In the genomic region with DNA sequence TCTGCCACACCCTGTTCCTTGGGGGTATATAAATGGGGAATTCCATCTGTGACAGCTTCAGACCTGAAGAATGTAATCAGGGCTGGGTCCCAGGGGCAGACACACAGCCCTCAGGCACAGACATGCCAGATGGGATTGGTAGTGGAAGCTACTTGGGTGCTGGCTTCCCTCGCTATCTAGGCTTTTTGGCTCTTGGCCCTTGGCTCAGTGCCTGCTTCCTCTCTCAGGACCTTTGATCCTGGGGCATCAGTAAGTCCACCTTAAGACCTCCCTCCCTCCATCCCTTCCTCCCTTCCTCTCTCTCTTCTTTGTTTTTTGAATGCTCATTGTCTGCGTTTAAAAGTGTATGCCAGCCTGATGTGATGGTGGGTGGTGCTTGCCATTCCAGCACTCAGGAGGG, we compare ENCODE assay signal across 28 mouse cellular contexts. TPM values are rescaled to one million over a fixed set of nuclear protein-coding genes. Genes with fewer than 3 reads are reported as not detected.
A peak's percentile ranks its signal among the peaks of the same experiment; 100 is the strongest.
DNase-seq lines count a peak whose midpoint lies in the region; ATAC-seq lines count a peak whose summit lies in the region.
"Had no signal": no experiment of that assay in that cellular context is flagged by ENCODE, and none has a peak within 500 bp of the region (broad histone marks: within the 10 kb centered on the region; RNA-seq: fewer than 3 reads in every experiment).

No protein-coding gene starts in this region.

- WGBS in kidney, embryonic 14.5 days = 39% methylated on average over 2 of the region's 2 CpGs

- no peak overlapping the region for H3K27ac ChIP-seq in kidney, embryonic 14.5 days (ENCODE audit: low read depth, low read length)
- H3K27ac ChIP-seq: embryonic facial prominence, embryonic 12.5 days; embryonic facial prominence, embryonic 15.5 days; gastrocnemius, adult 2 months; heart, embryonic 15.5 days; hindbrain, embryonic 10.5 days; hindbrain, embryonic 14.5 days; hindbrain, postnatal 0 days had no signal

- DNase-seq in kidney, adult 18-20 months = peak; percentile 44
- peak; percentile 63 for DNase-seq in kidney, adult 9 months
- DNase-seq in kidney, postnatal 10 days = peak; percentile 45
- peak; percentile 60 to 79 for DNase-seq in kidney, postnatal 36 days
- DNase-seq in testis, postnatal 14 days (ENCODE audit: low spot score) = no peak
- DNase-seq in left cerebral cortex, adult 9 months (ENCODE audit: low spot score in 2 of 2) = no peak
- DNase-seq: adrenal gland, adult 8-10 months; adrenal gland, postnatal 36 days; cerebellum, adult 18-20 months; cerebellum, adult 9-10 months; cerebellum, postnatal 14 days; forebrain, postnatal 0 days; gastrocnemius, adult 2 months; gastrocnemius, postnatal 14 days; heart, adult 11 months; heart, postnatal 10 days; heart, postnatal 36 days had no signal

- no peaks in the 10 kb centered on the region for H3K4me1 ChIP-seq in kidney, embryonic 14.5 days (ENCODE audit: control insufficient read depth, insufficient read depth, low read length)
- H3K4me1 ChIP-seq: embryonic facial prominence, embryonic 12.5 days; embryonic facial prominence, embryonic 15.5 days; heart, embryonic 15.5 days; hindbrain, embryonic 10.5 days had no signal

- H3K9ac ChIP-seq in kidney, embryonic 14.5 days (ENCODE audit: low read depth, low read length) = no peak overlapping the region
- H3K9ac ChIP-seq: embryonic facial prominence, embryonic 12.5 days; embryonic facial prominence, embryonic 15.5 days; forebrain, postnatal 0 days; heart, embryonic 12.5 days; heart, embryonic 15.5 days; hindbrain, embryonic 14.5 days had no signal

- ATAC-seq in kidney, embryonic 14.5 days (ENCODE audit: low FRiP score, low TSS enrichment) = no peak
- ATAC-seq: CD4-positive, CD25-positive, alpha-beta regulatory T cell, adult 4 months; forebrain, embryonic 14.5 days; forebrain, postnatal 0 days; hindbrain, postnatal 0 days had no signal

- H3K4me2 ChIP-seq in kidney, embryonic 14.5 days (replicated peaks; ENCODE audit: low read depth, low read length) = no peak overlapping the region
- H3K4me2 ChIP-seq: embryonic facial prominence, embryonic 12.5 days; embryonic facial prominence, embryonic 15.5 days; heart, embryonic 12.5 days; heart, embryonic 15.5 days; hindbrain, embryonic 14.5 days had no signal

- no peaks in the 10 kb centered on the region for H3K9me3 ChIP-seq in kidney, embryonic 14.5 days (ENCODE audit: control insufficient read depth, low read length)
- H3K9me3 ChIP-seq: embryonic facial prominence, embryonic 12.5 days; embryonic facial prominence, embryonic 15.5 days; heart, embryonic 12.5 days; heart, embryonic 15.5 days; hindbrain, embryonic 10.5 days had no signal

- H3K36me3 ChIP-seq in kidney, embryonic 14.5 days (ENCODE audit: control insufficient read depth, insufficient read depth, low read length) = no peaks in the 10 kb centered on the region
- H3K36me3 ChIP-seq: embryonic facial prominence, embryonic 12.5 days; embryonic facial prominence, embryonic 15.5 days; heart, embryonic 12.5 days; heart, embryonic 15.5 days; hindbrain, embryonic 10.5 days had no signal

- H3K27me3 ChIP-seq in kidney, embryonic 14.5 days (ENCODE audit: control insufficient read depth, insufficient read depth, low read length) = no peaks in the 10 kb centered on the region
- H3K27me3 ChIP-seq: embryonic facial prominence, embryonic 12.5 days; embryonic facial prominence, embryonic 15.5 days; heart, embryonic 12.5 days; heart, embryonic 15.5 days had no signal

- no peak overlapping the region for H3K4me3 ChIP-seq in kidney, embryonic 14.5 days (ENCODE audit: low read length)
- H3K4me3 ChIP-seq: embryonic facial prominence, embryonic 12.5 days; embryonic facial prominence, embryonic 15.5 days; gastrocnemius, adult 2 months; heart, embryonic 12.5 days; heart, embryonic 15.5 days; hindbrain, embryonic 10.5 days had no signal

RNA-seq across cellular contexts. Expression of a gene that starts 16.0 kb away (rescaled TPM):
- polyA plus RNA-seq in kidney, embryonic 14.5 days (2014; fragmentation: Nextera tagmentation; extraction: Ambion mirVana) = 8.0 and 10.0 TPM in 2 replicates

RNA-seq across cellular contexts. Expression of a gene that starts 18.6 kb away (rescaled TPM):
- polyA plus RNA-seq in kidney, embryonic 14.5 days (2014; fragmentation: Nextera tagmentation; extraction: Ambion mirVana) = 171 and 182 TPM in 2 replicates

RNA-seq across cellular contexts. Expression of a gene that starts 43.1 kb away (rescaled TPM):
- polyA plus RNA-seq in kidney, embryonic 14.5 days (2014; fragmentation: Nextera tagmentation; extraction: Ambion mirVana) = 4.5 and 5.0 TPM in 2 replicates

RNA-seq across cellular contexts. Expression of a gene that starts 43.3 kb away (rescaled TPM):
- polyA plus RNA-seq in kidney, embryonic 14.5 days (2014; fragmentation: Nextera tagmentation; extraction: Ambion mirVana) = 0.90 and 2.1 TPM in 2 replicates
- polyA plus RNA-seq: CD4-positive, CD25-positive, alpha-beta regulatory T cell, adult 4 months; frontal cortex, adult 2 months had no signal

Comparison
In these comparisons a context has a peak if more than half of its experiments do, and no peak if none do; other contexts are left out.
1. DNase-seq: peak in kidney, adult 18-20 months (single experiment), kidney, adult 9 months (single experiment), kidney, postnatal 10 days (single experiment) and kidney, postnatal 36 days (2 of 2); none in testis, postnatal 14 days (single experiment) and left cerebral cortex, adult 9 months (0 of 2).